Mouse (Mus musculus) skeletal muscle tissue, adult 2 months (tissue): ENCODE results near the gene Rnf31.

Experiments
- DNase-seq: peaks from one replicate; pipeline ENCODE4 v3.0.0-alpha.2; 2012; ENCODE audit warnings: low read depth, low spot score

The Rnf31 gene

GRCm38 (mm10) chr14:55591331-55591891 is at the start of gene Rnf31:
Gene Rnf31 (plus strand): TSS chr14:55591708.
- peak; percentile 93 for DNase-seq

GRCm38 (mm10) chr14:55542268-55542667 is 49.2 kb upstream of the Rnf31 start:
- no peak for DNase-seq

GRCm38 (mm10) chr14:55544334-55544733 is 47.2 kb upstream of the Rnf31 start:
- no peak for DNase-seq

GRCm38 (mm10) chr14:55550191-55550590 is 41.3 kb upstream of the Rnf31 start:
- DNase-seq: no peak

GRCm38 (mm10) chr14:55551347-55551746 is 40.2 kb upstream of the Rnf31 start:
- no peak for DNase-seq

GRCm38 (mm10) chr14:55551794-55552193 is 39.7 kb upstream of the Rnf31 start:
- DNase-seq: no peak

GRCm38 (mm10) chr14:55554635-55555034 is 36.9 kb upstream of the Rnf31 start:
- no peak for DNase-seq

GRCm38 (mm10) chr14:55555788-55556187 is 35.7 kb upstream of the Rnf31 start:
- no peak for DNase-seq

GRCm38 (mm10) chr14:55557003-55557402 is 34.5 kb upstream of the Rnf31 start:
- peak; percentile 78 for DNase-seq

GRCm38 (mm10) chr14:55557587-55557986 is 33.9 kb upstream of the Rnf31 start:
- DNase-seq: no peak

GRCm38 (mm10) chr14:55558740-55559448 is 32.6 kb upstream of the Rnf31 start:
- no peak for DNase-seq

GRCm38 (mm10) chr14:55559799-55560201 is 31.7 kb upstream of the Rnf31 start, which contains the start of gene Dcaf11:
Gene Dcaf11 (plus strand): TSS chr14:55560006.
- DNase-seq: peak; percentile 95

GRCm38 (mm10) chr14:55560202-55561073 is 31.1 kb upstream of the Rnf31 start, which contains the start of gene A730061H03Rik:
Gene A730061H03Rik (minus strand): TSS chr14:55560406.
- DNase-seq: peak; percentile 99

- DNase-seq: no peak
Measured at GRCm38 (mm10) chr14:55561860-55562259, 29.6 kb upstream of the Rnf31 start.

- DNase-seq: no peak
Measured at GRCm38 (mm10) chr14:55563249-55563648, 28.3 kb upstream of the Rnf31 start.

GRCm38 (mm10) chr14:55565748-55566147 is 25.8 kb upstream of the Rnf31 start:
- no peak for DNase-seq

GRCm38 (mm10) chr14:55567496-55567895 is 24.0 kb upstream of the Rnf31 start:
- DNase-seq: no peak

GRCm38 (mm10) chr14:55570588-55570987 is 20.9 kb upstream of the Rnf31 start:
- DNase-seq: no peak

GRCm38 (mm10) chr14:55571760-55572159 is 19.7 kb upstream of the Rnf31 start:
- no peak for DNase-seq

GRCm38 (mm10) chr14:55575302-55575701 is 16.2 kb upstream of the Rnf31 start, which contains the start of gene Fitm1:
Gene Fitm1 (plus strand): TSS chr14:55575617.
- peak; percentile 94 for DNase-seq

- peak; percentile 65 for DNase-seq
Measured at GRCm38 (mm10) chr14:55575711-55576110, 15.8 kb upstream of the Rnf31 start.

GRCm38 (mm10) chr14:55576376-55576775 is 15.1 kb upstream of the Rnf31 start:
- peak; percentile 56 for DNase-seq
